Mouse (Mus musculus) spleen, adult 10 weeks (tissue): ENCODE data around the gene Gucy1b2. TPM values are rescaled to one million over a fixed set of nuclear protein-coding genes. Genes with fewer than 3 reads are reported as not detected.

Experiments used
- polyA plus RNA-seq: library from polyadenylated mRNA; stranded (reverse); fragments of 350-450 nt; fragmentation: Illumina TruSeq; extraction: RNeasy Lipid Tissue Mini Kit (QIAGEN cat#74804); gene quantifications from one replicate; pipeline ENCODE4 v1.2.3, GENCODE M21; 2015; ENCODE audit warnings: low replicate concordance; ENCODE audit not compliant: insufficient read depth

The Gucy1b2 gene
- polyA plus RNA-seq: not detected

GRCm38 (mm10) chr14:62456239-62456747 lies at the start of gene Gucy1b2:
Gucy1b2 (minus strand) TSS chr14:62456289.

Other genes starting within 250 kb of the Gucy1b2 start
- 34.6 TPM for gene Rnaseh2b, start 163.7 kb downstream of the Gucy1b2 start, polyA plus RNA-seq
- gene Dleu7, start 163.2 kb downstream of the Gucy1b2 start, polyA plus RNA-seq: 0.18 TPM
- gene Fam124a, start 99.4 kb upstream of the Gucy1b2 start, polyA plus RNA-seq: 2.3 TPM
- gene Gm4131, start 110.6 kb upstream of the Gucy1b2 start, polyA plus RNA-seq: not detected
- gene Serpine3, start 207.4 kb upstream of the Gucy1b2 start, polyA plus RNA-seq: not detected